Mouse (Mus musculus): ENCODE data around the gene C5ar2.

Gene C5ar2

GRCm38 (mm10) chr7:16197166-16197565, 46.8 kb downstream of the C5ar2 start:
- peak; percentile 43 to 49 for DNase-seq

GRCm38 (mm10) chr7:16196616-16197015, 47.3 kb downstream of the C5ar2 start:
- DNase-seq: no peak

GRCm38 (mm10) chr7:16193702-16194101, 50.3 kb downstream of the C5ar2 start:
- DNase-seq: no peak

GRCm38 (mm10) chr7:16192315-16192714, 51.6 kb downstream of the C5ar2 start:
- peak; percentile 49 to 79 for DNase-seq

- DNase-seq: no peak
These were observed 56.5 kb downstream of the C5ar2 start for GRCm38 (mm10) chr7:16187494-16187893.

Data from spleen, adult 18-20 months (tissue).